Mouse (Mus musculus): Measurements from ENCODE around the gene Gm20425. TPM values are rescaled to one million over a fixed set of nuclear protein-coding genes. Genes with fewer than 3 reads are reported as not detected.

Gm20425 gene
- polyA plus RNA-seq, 1 experiment from 2014 or later, result 1.4 TPM

Other genes starting within 250 kb of the Gm20425 start
- 1.1 and 4.0 TPM in 2 replicates for gene Slco2a1, start 241.6 kb downstream of the Gm20425 start, polyA plus RNA-seq (2014; fragmentation: Nextera tagmentation; extraction: Ambion mirVana)
- 3.1 and 3.5 TPM in 2 replicates for gene Rab6b, start 118.5 kb downstream of the Gm20425 start, polyA plus RNA-seq (2014; fragmentation: Nextera tagmentation; extraction: Ambion mirVana)
- 48.0 and 63.6 TPM in 2 replicates for gene Srprb, start 28.2 kb downstream of the Gm20425 start, polyA plus RNA-seq (2014; fragmentation: Nextera tagmentation; extraction: Ambion mirVana)
- 12.8 and 17.2 TPM in 2 replicates for gene Trf, start 137 bp upstream of the Gm20425 start, polyA plus RNA-seq (2014; fragmentation: Nextera tagmentation; extraction: Ambion mirVana)
- gene 1300017J02Rik, start 74.8 kb upstream of the Gm20425 start, polyA plus RNA-seq (2014; fragmentation: Nextera tagmentation; extraction: Ambion mirVana), result 0.97 TPM in 1 of 2 replicates, not detected in the other
- 64.3 and 91.9 TPM in 2 replicates for gene Topbp1, start 74.9 kb upstream of the Gm20425 start, polyA plus RNA-seq (2014; fragmentation: Nextera tagmentation; extraction: Ambion mirVana)
- gene Cdv3, start 135.5 kb upstream of the Gm20425 start, polyA plus RNA-seq (2014; fragmentation: Nextera tagmentation; extraction: Ambion mirVana), result 82.9 and 114 TPM in 2 replicates